Mouse (Mus musculus): ENCODE data around the gene Eif5b. TPM values are rescaled to one million over a fixed set of nuclear protein-coding genes. Genes with fewer than 3 reads are reported as not detected.

Gene Eif5b
- polyA plus RNA-seq, 1 experiment from 2014 or later, result 33.3 TPM

DNA sequence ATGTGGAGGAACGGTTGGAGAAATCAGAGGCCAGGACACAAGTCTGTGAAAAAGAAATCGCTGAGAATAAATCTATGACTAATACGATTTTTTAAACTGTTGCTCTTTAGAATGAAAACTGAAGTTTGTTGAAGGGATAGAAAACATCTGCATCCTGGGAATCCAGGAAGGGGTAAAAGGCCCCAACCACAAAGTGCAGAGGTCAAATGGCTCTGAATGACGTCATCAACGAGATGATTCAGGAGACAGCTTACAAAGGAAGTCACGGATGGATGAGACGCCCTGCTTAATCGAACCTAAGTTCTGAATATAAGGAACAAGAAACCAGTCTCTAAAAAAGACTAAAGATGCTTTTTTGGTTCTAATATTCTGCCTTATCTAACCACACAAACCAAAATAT is 83.5 kb downstream of the Eif5b start:
- H3K4me3 ChIP-seq (ENCODE audit: low read depth, low read length), result no peak overlapping the region
- no peaks in the 10 kb centered on the region for H3K36me3 ChIP-seq (replicated peaks; ENCODE audit: control insufficient read depth, insufficient read depth, low read depth, low read length)
- no peaks in the 10 kb centered on the region for H3K27me3 ChIP-seq (ENCODE audit: control insufficient read depth, insufficient read depth, low read length)
- no peak for DNase-seq (ENCODE audit: low spot score)
- ATAC-seq (replicated peaks; ENCODE audit: insufficient number of reproducible peaks, low FRiP score, low TSS enrichment, low read depth), result no peak
- 70% methylated on average over 8 of the region's 8 CpGs for WGBS
- H3K27ac ChIP-seq (replicated peaks; ENCODE audit: low read depth, low read length), result no peak overlapping the region
- H3K9ac ChIP-seq (replicated peaks; ENCODE audit: low read length), result no peak overlapping the region
- no peaks in the 10 kb centered on the region for H3K9me3 ChIP-seq (replicated peaks; ENCODE audit: control insufficient read depth, low read length)
- no peaks in the 10 kb centered on the region for H3K4me1 ChIP-seq (ENCODE audit: control insufficient read depth, insufficient read depth, low read length)
- H3K4me2 ChIP-seq (ENCODE audit: low read depth, low read length), result no peak overlapping the region

DNA sequence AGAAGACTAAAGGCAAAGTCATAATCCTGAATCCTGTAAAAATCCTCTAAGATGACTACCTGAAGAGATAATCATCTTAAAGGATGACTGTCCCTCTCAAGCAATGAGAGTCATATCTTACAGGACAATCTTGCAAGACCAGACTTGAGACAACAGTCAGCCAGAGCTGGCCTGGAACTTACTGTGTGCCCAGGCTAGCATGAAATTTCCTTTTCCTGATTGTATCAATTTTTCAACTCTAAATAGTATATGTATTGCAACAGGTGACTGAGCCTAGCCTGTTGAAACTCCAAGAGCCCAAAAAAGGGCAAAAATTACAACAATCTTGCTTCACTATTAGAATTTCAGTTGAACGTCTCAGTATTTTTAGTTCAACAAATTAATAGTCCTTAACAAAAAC is 105.4 kb downstream of the Eif5b start:
- Histone ChIP-seq H3K9ac (replicated peaks; ENCODE audit: low read length) (no peak overlapping the region), H3K9me3 (replicated peaks; ENCODE audit: control insufficient read depth, low read length) (no peaks in the 10 kb centered on the region), H3K4me1 (ENCODE audit: control insufficient read depth, insufficient read depth, low read length) (no peaks in the 10 kb centered on the region), H3K27ac (replicated peaks; ENCODE audit: low read depth, low read length) (no peak overlapping the region), H3K4me3 (ENCODE audit: low read depth, low read length) (no peak overlapping the region), H3K36me3 (replicated peaks; ENCODE audit: control insufficient read depth, insufficient read depth, low read depth, low read length) (no peaks in the 10 kb centered on the region), H3K27me3 (ENCODE audit: control insufficient read depth, insufficient read depth, low read length) (no peaks in the 10 kb centered on the region), H3K4me2 (ENCODE audit: low read depth, low read length) (no peak overlapping the region)
- DNase-seq (ENCODE audit: low spot score) (no peak), ATAC-seq (replicated peaks; ENCODE audit: insufficient number of reproducible peaks, low FRiP score, low TSS enrichment, low read depth) (no peak)
- 79% methylated on average over 1 of the region's 1 CpGs for WGBS

DNA sequence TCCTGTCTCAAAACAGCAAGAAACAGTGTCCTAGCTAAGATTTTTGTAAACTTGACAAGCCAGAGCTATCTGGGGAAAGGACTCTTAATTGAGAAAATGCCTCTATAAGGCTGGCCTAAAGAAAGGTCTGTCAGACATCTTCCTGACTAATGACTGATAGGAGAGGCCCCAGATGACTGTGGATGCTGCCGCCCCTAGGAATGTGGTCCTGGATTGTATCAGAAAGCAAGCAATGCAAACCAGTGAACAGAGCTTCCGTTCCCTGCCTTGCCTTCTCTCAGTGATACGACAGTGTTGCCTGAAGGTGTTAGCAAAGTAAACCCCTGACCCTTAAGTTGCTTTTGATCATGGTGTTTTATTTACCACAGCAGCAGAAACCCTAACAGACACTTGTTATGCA is 106.0 kb downstream of the Eif5b start:
- WGBS, result 50% methylated on average over 3 of the region's 3 CpGs

More for the DNA sequence above, 106.0 kb downstream of the Eif5b start:
- H3K9ac ChIP-seq (replicated peaks; ENCODE audit: low read length), result no peak overlapping the region
- H3K27ac ChIP-seq (replicated peaks; ENCODE audit: low read depth, low read length), result no peak overlapping the region
- H3K27me3 ChIP-seq (ENCODE audit: control insufficient read depth, insufficient read depth, low read length), result no peaks in the 10 kb centered on the region
- ATAC-seq (replicated peaks; ENCODE audit: insufficient number of reproducible peaks, low FRiP score, low TSS enrichment, low read depth) (no peak), DNase-seq (ENCODE audit: low spot score) (peak; percentile 17)
- H3K36me3 ChIP-seq (replicated peaks; ENCODE audit: control insufficient read depth, insufficient read depth, low read depth, low read length), result no peaks in the 10 kb centered on the region
- H3K4me3 ChIP-seq (ENCODE audit: low read depth, low read length), result no peak overlapping the region
- H3K9me3 ChIP-seq (replicated peaks; ENCODE audit: control insufficient read depth, low read length), result no peaks in the 10 kb centered on the region
- H3K4me2 ChIP-seq (ENCODE audit: low read depth, low read length), result no peak overlapping the region
- H3K4me1 ChIP-seq (ENCODE audit: control insufficient read depth, insufficient read depth, low read length), result no peaks in the 10 kb centered on the region

Other genes starting within 250 kb of the Eif5b start
- gene Tsga10, start 131.6 kb upstream of the Eif5b start, polyA plus RNA-seq (2014; fragmentation: Nextera tagmentation; extraction: Ambion mirVana), result 7.0 and 8.8 TPM in 2 replicates
- 10.3 and 11.5 TPM in 2 replicates for gene Lipt1, start 126.3 kb upstream of the Eif5b start, polyA plus RNA-seq (2014; fragmentation: Nextera tagmentation; extraction: Ambion mirVana)
- 28.5 and 30.9 TPM in 2 replicates for gene Mitd1, start 107.6 kb upstream of the Eif5b start, polyA plus RNA-seq (2014; fragmentation: Nextera tagmentation; extraction: Ambion mirVana)
- 243 and 271 TPM in 2 replicates for gene Mrpl30, start 107.5 kb upstream of the Eif5b start, polyA plus RNA-seq (2014; fragmentation: Nextera tagmentation; extraction: Ambion mirVana)
- not detected in 2 replicates for gene Lyg2, start 81.5 kb upstream of the Eif5b start, polyA plus RNA-seq (2014; fragmentation: Nextera tagmentation; extraction: Ambion mirVana)
- gene Lyg1, start 40.3 kb upstream of the Eif5b start, polyA plus RNA-seq (2014; fragmentation: Nextera tagmentation; extraction: Ambion mirVana), result not detected in 2 replicates
- 176 and 177 TPM in 2 replicates for gene Txndc9, start 117 bp upstream of the Eif5b start, polyA plus RNA-seq (2014; fragmentation: Nextera tagmentation; extraction: Ambion mirVana)
- 26.3 and 32.8 TPM in 2 replicates for gene Rev1, start 131.8 kb downstream of the Eif5b start, polyA plus RNA-seq (2014; fragmentation: Nextera tagmentation; extraction: Ambion mirVana)

Data from embryonic facial prominence, embryonic 11.5 days (tissue).